Mouse (Mus musculus): ENCODE results near the gene Dok7. TPM values are rescaled to one million over a fixed set of nuclear protein-coding genes. Genes with fewer than 3 reads are reported as not detected.

Dok7 gene
- polyA plus RNA-seq, 1 experiment from 2014 or later = 1.6 TPM

DNA sequence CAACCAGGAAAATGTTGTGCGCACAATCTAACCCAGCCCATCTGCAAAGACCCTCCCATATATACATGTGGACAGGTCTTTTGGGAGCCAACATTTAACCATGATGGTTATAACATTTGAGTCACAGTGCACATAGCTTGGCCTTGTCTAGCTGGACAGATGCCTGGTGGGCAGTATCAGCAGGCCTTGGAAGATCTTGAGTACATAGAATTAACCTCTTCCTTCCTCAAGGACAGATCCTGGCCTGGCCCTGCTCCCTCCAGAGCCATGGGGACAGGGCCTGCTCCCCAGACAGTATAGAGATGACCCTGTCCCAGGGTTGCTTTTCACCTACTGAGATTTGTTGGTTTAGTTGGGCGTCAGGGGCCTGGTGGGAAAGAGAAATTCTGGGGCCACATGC, 13.3 kb downstream of the Dok7 start:
- Histone ChIP-seq H3K9ac (no peak overlapping the region), H3K9me3 (no peaks in the 10 kb centered on the region), H3K4me1 (peaks cover 6% of the 10 kb centered on the region), H3K27me3 (replicated peaks) (no peaks in the 10 kb centered on the region), H3K4me3 (no peak overlapping the region), H3K36me3 (no peaks in the 10 kb centered on the region), H3K27ac (no peak overlapping the region), H3K4me2 (replicated peaks) (no peak overlapping the region)
- ATAC-seq (ENCODE audit: low FRiP score, low read depth) = no peak
- WGBS = 94% methylated on average over 2 of the region's 2 CpGs

DNA sequence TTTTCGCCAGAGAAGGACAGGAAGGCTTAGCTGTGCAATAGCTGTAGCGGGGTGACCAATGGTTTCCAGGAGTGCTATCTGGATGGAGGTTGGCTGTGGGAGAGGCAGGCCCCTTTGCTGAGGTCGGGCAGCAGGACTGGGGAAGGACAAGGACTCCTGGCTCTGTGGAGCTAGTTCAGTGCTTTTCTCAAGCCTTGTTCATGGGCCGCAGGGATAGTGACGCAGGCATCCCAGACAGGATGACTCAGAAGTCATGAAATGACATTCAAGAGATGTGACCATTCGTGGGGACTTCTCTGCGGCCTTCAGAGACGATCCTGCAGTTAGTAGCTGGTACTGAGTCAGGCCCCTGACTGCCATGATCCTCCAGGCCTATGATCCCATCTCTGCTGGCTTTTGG, 13.7 kb downstream of the Dok7 start:
- WGBS = 87% methylated on average over 8 of the region's 8 CpGs

DNA sequence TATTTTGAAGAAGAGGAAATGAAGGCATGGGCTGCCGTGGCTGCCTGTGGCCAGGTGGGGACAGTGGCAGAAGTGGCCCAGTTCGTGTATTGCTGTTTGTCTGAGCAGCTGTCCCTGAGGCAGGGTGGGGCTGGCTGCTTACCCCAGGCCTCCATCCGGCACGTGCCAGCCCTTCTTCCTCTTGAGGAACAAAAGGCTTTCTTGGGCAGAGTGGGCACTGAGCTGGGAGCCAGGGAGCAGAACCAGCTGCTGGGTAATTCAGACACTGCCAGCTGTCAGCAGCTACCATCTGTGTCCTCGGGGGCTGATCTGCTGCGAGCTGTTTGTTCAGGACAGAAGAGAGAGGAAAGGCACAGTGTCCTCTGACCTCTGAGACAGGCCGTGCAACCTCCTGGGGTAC, 14.4 kb downstream of the Dok7 start:
- 47% methylated on average over 7 of the region's 7 CpGs for WGBS
- no peak overlapping the region for H3K9ac ChIP-seq
- no peak overlapping the region for H3K4me3 ChIP-seq
- H3K9me3 ChIP-seq = no peaks in the 10 kb centered on the region
- no peak overlapping the region for H3K4me2 ChIP-seq (replicated peaks)
- 0 out of 2 replicates have a peak, but pooled peaks have one; percentile 33 for ATAC-seq (ENCODE audit: low FRiP score, low read depth)
- H3K36me3 ChIP-seq = no peaks in the 10 kb centered on the region
- H3K27ac ChIP-seq = no peak overlapping the region
- H3K4me1 ChIP-seq = peaks cover 6% of the 10 kb centered on the region
- no peaks in the 10 kb centered on the region for H3K27me3 ChIP-seq (replicated peaks)

More for the DNA sequence above, 13.7 kb downstream of the Dok7 start:
- ATAC-seq (ENCODE audit: low FRiP score, low read depth) = no peak
- no peaks in the 10 kb centered on the region for H3K9me3 ChIP-seq
- H3K4me3 ChIP-seq = no peak overlapping the region
- H3K4me2 ChIP-seq (replicated peaks) = no peak overlapping the region
- peaks cover 6% of the 10 kb centered on the region for H3K4me1 ChIP-seq
- H3K27ac ChIP-seq = no peak overlapping the region
- H3K36me3 ChIP-seq = no peaks in the 10 kb centered on the region
- H3K27me3 ChIP-seq (replicated peaks) = no peaks in the 10 kb centered on the region
- no peak overlapping the region for H3K9ac ChIP-seq

DNA sequence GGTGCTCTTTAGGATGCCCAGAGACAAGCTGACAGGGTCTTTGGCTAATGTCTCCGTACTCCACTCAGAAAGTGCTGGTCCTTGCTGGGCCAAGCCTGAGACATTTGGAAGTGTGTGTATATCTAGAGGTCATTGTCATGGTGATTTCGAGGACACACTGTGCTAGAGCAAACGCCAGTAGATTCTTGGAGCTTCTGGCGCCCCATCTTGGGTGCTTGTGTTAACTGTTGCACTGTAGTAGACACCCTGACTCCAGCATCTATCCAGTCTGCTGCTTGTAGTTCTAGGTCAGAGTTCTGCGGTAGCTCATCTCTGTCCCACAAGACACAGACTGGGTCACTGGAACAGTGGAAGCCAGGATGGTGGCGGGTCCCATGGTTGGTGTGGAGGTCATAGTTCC, 15.3 kb downstream of the Dok7 start:
- Histone ChIP-seq H3K36me3 (no peaks in the 10 kb centered on the region), H3K4me1 (peaks cover 6% of the 10 kb centered on the region), H3K4me3 (no peak overlapping the region), H3K27ac (no peak overlapping the region), H3K9ac (no peak overlapping the region), H3K4me2 (replicated peaks) (no peak overlapping the region), H3K9me3 (no peaks in the 10 kb centered on the region), H3K27me3 (replicated peaks) (no peaks in the 10 kb centered on the region)
- ATAC-seq (ENCODE audit: low FRiP score, low read depth) = no peak
- WGBS = 91% methylated on average over 6 of the region's 6 CpGs

DNA sequence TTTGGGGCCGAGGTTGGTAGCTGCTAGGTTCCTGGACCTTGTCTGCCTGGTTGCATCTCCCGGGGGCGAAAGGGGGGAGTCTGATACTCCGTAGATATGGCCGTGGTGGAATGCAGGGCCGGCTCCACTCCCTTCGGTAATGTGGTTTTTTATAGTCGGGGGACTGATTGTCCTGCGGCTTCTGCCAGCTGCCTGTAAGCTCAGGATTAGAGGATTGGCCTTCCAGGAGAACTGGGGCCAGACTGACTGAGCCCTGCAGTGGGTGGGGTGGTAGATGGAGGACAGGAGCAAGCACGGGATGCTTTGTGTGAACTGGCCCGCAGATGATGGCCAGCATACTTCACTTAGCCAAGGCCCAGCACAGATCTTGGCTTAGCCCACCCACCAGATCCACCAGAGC, 16.7 kb downstream of the Dok7 start:
- H3K4me3 ChIP-seq = no peak overlapping the region
- no peak overlapping the region for H3K27ac ChIP-seq
- H3K9me3 ChIP-seq = no peaks in the 10 kb centered on the region
- no peaks in the 10 kb centered on the region for H3K36me3 ChIP-seq
- peaks cover 1% of the 10 kb centered on the region; the same call in 1 of the 2 replicates for H3K27me3 ChIP-seq (replicated peaks)
- peaks cover 6% of the 10 kb centered on the region for H3K4me1 ChIP-seq
- no peak overlapping the region for H3K9ac ChIP-seq
- H3K4me2 ChIP-seq (replicated peaks) = no peak overlapping the region
- 71% methylated on average over 11 of the region's 11 CpGs for WGBS
- no peak for ATAC-seq (ENCODE audit: low FRiP score, low read depth)

DNA sequence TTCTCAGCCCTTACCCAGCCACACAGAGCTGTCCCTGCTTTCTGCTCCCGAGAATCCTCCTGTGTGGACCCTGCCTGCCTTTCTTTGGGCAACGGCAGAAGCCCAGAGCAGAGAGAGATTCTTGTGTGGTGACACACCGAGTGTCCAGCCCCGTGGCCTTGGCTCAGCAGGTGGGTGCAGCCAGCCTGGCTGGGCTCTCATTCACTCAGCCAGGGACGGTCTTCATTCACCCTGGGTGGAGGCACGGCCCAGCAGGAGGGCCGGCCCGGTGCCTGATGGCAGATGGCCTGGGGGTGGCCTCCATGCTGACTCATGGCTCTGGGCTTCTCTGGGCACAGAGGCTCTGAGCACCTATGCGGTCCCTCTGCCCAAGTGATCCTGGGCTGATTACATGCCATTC, 17.4 kb downstream of the Dok7 start:
- H3K4me1 ChIP-seq = peaks cover 6% of the 10 kb centered on the region
- H3K36me3 ChIP-seq = no peaks in the 10 kb centered on the region
- 69% methylated on average over 9 of the region's 9 CpGs for WGBS
- H3K4me2 ChIP-seq (replicated peaks) = no peak overlapping the region
- peaks cover 9% of the 10 kb centered on the region for H3K27me3 ChIP-seq (replicated peaks)
- ATAC-seq (ENCODE audit: low FRiP score, low read depth) = no peak
- no peak overlapping the region for H3K4me3 ChIP-seq
- no peaks in the 10 kb centered on the region for H3K9me3 ChIP-seq
- H3K27ac ChIP-seq = no peak overlapping the region
- no peak overlapping the region for H3K9ac ChIP-seq

DNA sequence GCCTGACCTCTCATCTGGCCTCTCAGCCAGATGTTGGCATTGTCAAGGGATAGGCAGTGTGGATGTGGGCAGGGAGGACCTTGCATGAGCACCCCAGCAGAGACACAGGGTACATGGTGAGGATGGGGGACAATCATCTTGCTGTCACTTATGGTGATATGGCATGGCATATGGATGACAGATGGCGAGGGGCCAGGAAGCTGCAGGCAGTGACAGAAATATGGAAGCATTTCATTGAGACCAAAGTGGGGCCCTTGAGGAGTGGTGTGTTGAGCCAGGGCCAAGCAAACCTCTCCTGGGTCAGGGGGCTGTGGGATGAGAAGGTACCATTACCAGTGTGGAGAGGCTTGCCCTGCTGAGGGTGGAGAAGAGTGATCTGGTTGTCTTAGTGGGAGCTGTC, 19.8 kb downstream of the Dok7 start:
- no peak overlapping the region for H3K9ac ChIP-seq
- no peak overlapping the region for H3K4me3 ChIP-seq
- 82% methylated on average over 1 of the region's 1 CpGs for WGBS
- H3K4me2 ChIP-seq (replicated peaks) = no peak overlapping the region
- no peak overlapping the region for H3K27ac ChIP-seq
- no peaks in the 10 kb centered on the region for H3K4me1 ChIP-seq
- peaks cover 16% of the 10 kb centered on the region for H3K27me3 ChIP-seq (replicated peaks)
- H3K9me3 ChIP-seq = no peaks in the 10 kb centered on the region
- H3K36me3 ChIP-seq = no peaks in the 10 kb centered on the region
- ATAC-seq (ENCODE audit: low FRiP score, low read depth) = no peak

DNA sequence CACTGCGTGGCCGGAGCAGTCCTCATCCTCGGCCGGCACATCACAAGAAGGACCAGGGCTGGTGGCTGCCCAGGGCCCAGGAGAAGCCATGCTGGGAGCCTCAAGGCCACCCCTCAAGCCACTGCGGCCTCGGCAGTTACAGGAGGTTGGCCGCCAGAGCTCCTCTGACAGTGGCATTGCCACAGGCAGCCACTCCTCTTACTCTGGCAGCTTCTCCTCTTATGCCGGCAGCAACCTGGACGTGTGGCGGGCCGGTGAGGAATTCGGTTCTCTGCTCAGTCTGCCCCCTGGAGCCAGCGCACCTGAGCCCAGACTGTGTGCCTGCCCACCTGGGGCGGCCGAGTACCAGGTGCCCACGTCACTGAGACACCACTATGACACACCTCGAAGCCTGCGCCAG, 22.5 kb downstream of the Dok7 start:
- Histone ChIP-seq H3K4me1 (no peaks in the 10 kb centered on the region), H3K36me3 (no peaks in the 10 kb centered on the region), H3K27ac (no peak overlapping the region), H3K9me3 (no peaks in the 10 kb centered on the region), H3K9ac (no peak overlapping the region), H3K4me2 (replicated peaks) (no peak overlapping the region), H3K27me3 (replicated peaks) (peaks cover 16% of the 10 kb centered on the region), H3K4me3 (no peak overlapping the region)
- WGBS = 33% methylated on average over 18 of the region's 18 CpGs
- ATAC-seq (ENCODE audit: low FRiP score, low read depth) = no peak

DNA sequence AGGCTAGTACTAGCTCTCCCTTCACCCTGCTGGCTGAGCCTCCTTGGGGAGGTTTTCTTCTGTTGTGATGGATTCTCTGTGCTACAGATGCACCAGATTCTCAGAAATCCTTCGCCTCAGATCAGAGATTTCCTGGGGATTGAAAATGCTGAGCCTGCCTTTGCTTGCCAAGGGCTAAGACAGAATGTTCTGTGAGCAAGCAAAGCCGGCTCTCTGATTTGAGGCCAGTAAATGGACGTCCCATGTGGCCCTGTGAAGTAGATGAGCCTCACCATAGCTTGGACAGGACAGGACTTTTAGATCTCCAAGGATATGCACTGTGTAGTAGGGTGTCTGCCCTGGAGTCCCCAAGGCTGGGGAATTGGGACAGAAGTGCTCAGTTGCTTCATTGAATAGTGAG, 28.3 kb downstream of the Dok7 start:
- H3K36me3 ChIP-seq = no peaks in the 10 kb centered on the region
- no peak overlapping the region for H3K9ac ChIP-seq
- no peak overlapping the region for H3K4me3 ChIP-seq
- no peak overlapping the region for H3K27ac ChIP-seq
- 81% methylated on average over 3 of the region's 3 CpGs for WGBS
- no peaks in the 10 kb centered on the region for H3K9me3 ChIP-seq
- ATAC-seq (ENCODE audit: low FRiP score, low read depth) = no peak
- H3K27me3 ChIP-seq (replicated peaks) = no peaks in the 10 kb centered on the region; the same call in 1 of the 2 replicates
- H3K4me1 ChIP-seq = no peaks in the 10 kb centered on the region
- H3K4me2 ChIP-seq (replicated peaks) = no peak overlapping the region

DNA sequence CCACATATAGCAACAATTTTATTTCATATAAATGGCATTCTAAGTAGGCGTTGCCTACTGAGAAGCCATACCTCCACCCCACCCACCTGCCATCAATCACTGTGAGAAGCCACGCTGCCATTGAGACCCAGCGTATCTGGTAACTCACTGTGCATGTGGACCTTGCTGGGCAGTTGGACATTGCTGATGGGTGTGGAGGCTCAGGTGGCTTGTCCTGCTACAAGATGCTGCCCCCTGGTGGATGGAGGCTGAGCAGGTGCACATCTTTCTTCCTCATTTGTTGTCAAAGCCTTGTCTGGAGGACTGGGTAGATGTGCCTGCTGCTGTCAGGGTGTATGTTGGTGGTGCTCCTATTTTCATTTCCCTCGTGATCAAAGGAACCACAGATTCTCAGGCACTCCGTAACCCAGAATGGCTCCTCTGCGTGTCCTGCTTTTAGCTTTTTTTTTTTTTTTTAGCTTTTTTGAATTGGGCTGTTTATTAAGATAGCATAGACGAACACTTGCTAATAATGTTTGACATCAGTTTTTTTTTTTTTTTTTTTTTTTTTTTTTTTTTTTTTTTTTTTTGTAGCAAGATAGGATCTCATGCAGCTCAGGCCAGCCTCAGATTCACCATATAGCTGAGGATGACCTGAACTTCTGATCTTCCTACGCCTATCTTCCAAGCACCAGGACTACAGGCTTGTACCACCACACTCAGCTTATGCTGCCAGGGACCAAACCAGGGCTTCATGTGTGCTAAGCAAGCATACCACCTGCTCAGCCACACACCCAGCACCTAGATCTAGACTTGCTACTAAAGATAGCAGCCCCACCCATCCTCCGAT, 32.4 kb downstream of the Dok7 start:
- Histone ChIP-seq H3K4me2 (replicated peaks) (no peak overlapping the region), H3K9ac (no peak overlapping the region), H3K4me1 (no peaks in the 10 kb centered on the region), H3K9me3 (no peaks in the 10 kb centered on the region), H3K36me3 (peaks cover 31% of the 10 kb centered on the region), H3K27me3 (replicated peaks) (no peaks in the 10 kb centered on the region), H3K4me3 (no peak overlapping the region), H3K27ac (no peak overlapping the region)
- WGBS = 67% methylated on average over 9 of the region's 9 CpGs
- ATAC-seq (ENCODE audit: low FRiP score, low read depth) = no peak

DNA sequence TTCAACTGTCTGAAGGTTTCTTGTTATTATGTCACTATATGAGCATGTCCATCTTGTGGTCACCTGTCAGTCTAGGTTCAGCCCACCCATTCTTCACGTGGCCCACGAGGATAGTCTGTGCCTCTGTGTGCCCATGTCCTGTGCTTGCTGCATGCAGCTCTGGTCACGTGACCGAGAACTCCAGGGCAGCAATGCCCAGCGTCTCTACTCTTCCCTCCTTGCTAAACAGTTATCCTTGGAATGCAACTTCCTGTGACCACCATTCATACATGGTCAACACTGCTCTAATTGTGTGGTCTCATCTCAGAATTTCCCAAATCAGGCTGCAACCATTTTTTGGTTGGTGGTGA, 33.0 kb downstream of the Dok7 start:
- WGBS = 83% methylated on average over 5 of the region's 5 CpGs
- Histone ChIP-seq H3K9me3 (no peaks in the 10 kb centered on the region), H3K36me3 (peaks cover 35% of the 10 kb centered on the region), H3K27me3 (replicated peaks) (no peaks in the 10 kb centered on the region), H3K9ac (no peak overlapping the region), H3K27ac (no peak overlapping the region), H3K4me1 (no peaks in the 10 kb centered on the region), H3K4me2 (replicated peaks) (no peak overlapping the region), H3K4me3 (no peak overlapping the region)
- no peak for ATAC-seq (ENCODE audit: low FRiP score, low read depth)

DNA sequence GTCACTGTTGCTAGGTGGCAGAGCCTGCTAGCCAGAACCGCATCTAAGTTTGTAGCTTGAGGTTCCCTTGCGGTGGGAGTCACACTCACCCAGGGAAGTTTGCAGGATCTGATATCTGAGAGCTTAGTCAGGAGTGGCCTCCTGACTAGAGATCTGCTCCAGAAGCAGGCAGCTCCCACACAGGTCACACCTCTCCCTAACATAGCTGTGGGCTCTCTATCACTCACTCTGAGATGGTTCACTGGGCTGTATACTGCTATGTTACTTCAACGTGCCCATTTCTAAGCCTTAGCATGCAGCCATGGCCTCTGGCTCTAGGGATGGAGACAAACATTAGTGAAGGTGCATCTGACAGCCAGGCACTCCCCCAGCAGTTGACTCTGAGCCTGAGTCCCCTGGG, 35.1 kb downstream of the Dok7 start:
- ATAC-seq (ENCODE audit: low FRiP score, low read depth) = no peak
- Histone ChIP-seq H3K9me3 (no peaks in the 10 kb centered on the region), H3K4me2 (replicated peaks) (no peak overlapping the region), H3K36me3 (peaks cover 55% of the 10 kb centered on the region), H3K4me1 (no peaks in the 10 kb centered on the region), H3K9ac (no peak overlapping the region), H3K27ac (no peak overlapping the region), H3K4me3 (no peak overlapping the region), H3K27me3 (replicated peaks) (no peaks in the 10 kb centered on the region)
- WGBS = 86% methylated on average over 3 of the region's 3 CpGs

DNA sequence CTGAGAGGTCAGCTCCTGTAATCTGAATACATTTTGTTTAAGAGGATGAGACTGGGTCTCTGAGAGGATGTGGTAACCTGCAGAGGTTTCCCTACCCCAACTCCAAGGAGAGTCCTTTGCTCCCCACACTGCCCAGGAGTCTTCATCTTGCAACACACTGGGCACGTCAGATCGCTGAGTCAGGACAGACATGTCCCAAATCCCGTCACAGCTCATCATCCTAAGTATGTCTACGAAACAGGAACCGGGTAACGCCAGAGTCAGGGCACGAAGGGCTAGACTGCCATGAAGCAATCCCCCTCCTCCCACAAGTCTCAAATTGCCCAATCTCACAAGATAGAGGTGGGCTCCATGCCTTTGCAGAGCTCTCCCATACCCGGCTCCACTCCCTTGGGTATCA, 46.5 kb downstream of the Dok7 start:
- no peak overlapping the region for H3K9ac ChIP-seq
- no peak overlapping the region for H3K4me3 ChIP-seq
- H3K36me3 ChIP-seq = peaks cover 45% of the 10 kb centered on the region
- 93% methylated on average over 8 of the region's 8 CpGs for WGBS
- peaks cover 26% of the 10 kb centered on the region for H3K4me1 ChIP-seq
- ATAC-seq (ENCODE audit: low FRiP score, low read depth) = no peak
- no peaks in the 10 kb centered on the region for H3K27me3 ChIP-seq (replicated peaks)
- no peak overlapping the region for H3K27ac ChIP-seq
- 0 out of 2 replicates have a peak overlapping the region, but pooled peaks have one; percentile 72 for H3K4me2 ChIP-seq (replicated peaks)
- no peaks in the 10 kb centered on the region for H3K9me3 ChIP-seq

Measured in neural tube, embryonic 12.5 days (tissue).